Mouse (Mus musculus) embryonic fibroblast, embryonic 13.5 days (primary cell): Measurements from ENCODE around the gene Rwdd1.

Experiments
- CTCF ChIP-seq: IDR thresholded peaks from 2 replicates; pipeline ENCODE4 v1.5.1; 2011; ENCODE audit warnings: mild to moderate bottlenecking, control low read depth, low read length, moderate library complexity, borderline replicate concordance; ENCODE audit not compliant: insufficient read depth
- POLR2A ChIP-seq: IDR thresholded peaks from 2 replicates; pipeline ENCODE4 v1.6.1; 2011; ENCODE audit warnings: low read depth, mild to moderate bottlenecking, control low read depth, low read length, moderate library complexity

DNA sequence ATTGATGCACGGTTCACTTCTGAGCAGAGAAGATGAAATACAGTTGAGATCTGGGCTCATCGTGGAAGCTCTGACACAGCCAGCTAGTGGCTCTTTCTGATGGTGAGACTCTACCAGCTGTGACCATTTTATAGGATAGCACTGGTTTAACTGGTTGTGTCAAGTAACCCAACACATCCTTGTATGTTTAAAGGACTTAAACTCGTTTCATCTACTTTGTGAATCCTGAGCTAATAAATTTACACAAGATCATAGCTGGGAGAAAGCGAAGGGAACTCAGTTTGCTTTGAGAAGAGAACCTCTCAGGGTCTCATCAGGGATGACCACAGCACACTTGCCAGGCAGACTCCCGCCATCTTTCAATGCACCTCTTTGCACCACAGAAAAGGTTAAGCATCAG lies 24.8 kb upstream of the Rwdd1 start, which contains the start of gene Calhm4:
- TF ChIP-seq CTCF: no peak
- no peak for TF ChIP-seq POLR2A
